Mouse (Mus musculus) liver, postnatal 0 days (tissue): ENCODE measurements around the gene Aicda.

Experiments used
- CTCF ChIP-seq: sonication (generic); IDR thresholded peaks from 2 replicates; pipeline ENCODE4 v1.5.1; 2016; ENCODE audit warnings: antibody characterized with exemption, low read depth
- EP300 ChIP-seq: IDR thresholded peaks from 2 replicates; pipeline ENCODE4 v1.6.1; 2016; ENCODE audit warnings: antibody characterized with exemption, low read depth, mild to moderate bottlenecking

- TF ChIP-seq CTCF (no peak), EP300 (no peak)
Measured at GRCm38 (mm10) chr6:122599054-122599737, 45.6 kb downstream of the Aicda start.
